Mouse (Mus musculus): ENCODE results near the gene Rab3b. TPM values are rescaled to one million over a fixed set of nuclear protein-coding genes. Genes with fewer than 3 reads are reported as not detected.

Gene Rab3b
- total RNA-seq, 2 experiments from 2014 or later, result 79.7 to 81.2 TPM

DNA sequence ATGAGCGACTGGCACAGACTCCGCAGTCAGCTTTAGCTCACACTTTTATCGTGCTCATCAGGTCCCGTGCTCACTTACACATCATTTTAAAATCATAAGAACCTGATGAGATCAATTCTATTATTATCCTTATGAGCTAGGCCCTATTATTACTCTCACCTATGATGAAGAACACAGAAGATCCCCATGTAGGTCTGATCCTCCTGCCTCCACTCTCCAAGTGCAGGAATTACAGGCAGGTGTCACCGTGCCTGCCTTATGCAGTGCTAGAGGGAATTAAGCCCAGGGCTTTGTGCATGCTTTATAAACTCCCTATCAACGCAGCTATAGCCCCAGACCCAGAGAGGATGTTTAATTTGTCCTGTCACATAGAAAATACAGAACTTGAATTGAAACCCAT, 84.2 kb downstream of the Rab3b start:
- no peak for TF ChIP-seq CTCF (IDR thresholded peaks at IDR 0.05)
- Histone ChIP-seq H3K27ac (no peak overlapping the region), H3K4me3 (no peak overlapping the region)
- intact Hi-C loops (cut with DNase I), result no loop called here
- DNase-seq (ENCODE audit: extremely low spot score in 1 of 2, low spot score in 2 of 2), result no peak

DNA sequence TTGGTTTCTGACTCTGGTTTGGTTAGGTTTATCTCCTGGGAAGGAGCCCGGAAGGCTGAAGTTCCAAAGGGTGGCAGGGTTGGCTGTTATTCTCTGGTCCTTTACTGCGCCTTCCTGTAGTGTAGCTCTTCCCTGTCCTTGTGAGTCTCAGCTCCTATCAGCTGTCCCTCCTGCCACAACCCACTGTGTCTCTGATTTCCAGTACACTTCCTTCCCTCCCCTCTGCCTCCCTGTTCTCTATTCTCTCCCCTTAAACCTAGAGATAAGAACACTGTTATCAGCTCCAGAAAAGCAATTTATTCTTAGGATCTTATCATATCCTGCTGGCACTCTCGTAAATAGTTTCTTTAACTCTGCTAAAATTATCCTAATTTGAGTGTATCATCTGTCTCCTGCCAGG, 90.7 kb downstream of the Rab3b start:
- intact Hi-C loops (cut with DNase I), result no loop called here
- no peak overlapping the region for H3K4me3 ChIP-seq
- DNase-seq (ENCODE audit: extremely low spot score in 1 of 2, low spot score in 2 of 2), result no peak
- H3K27ac ChIP-seq, result no peak overlapping the region
- no peak for TF ChIP-seq CTCF (IDR thresholded peaks at IDR 0.05)

DNA sequence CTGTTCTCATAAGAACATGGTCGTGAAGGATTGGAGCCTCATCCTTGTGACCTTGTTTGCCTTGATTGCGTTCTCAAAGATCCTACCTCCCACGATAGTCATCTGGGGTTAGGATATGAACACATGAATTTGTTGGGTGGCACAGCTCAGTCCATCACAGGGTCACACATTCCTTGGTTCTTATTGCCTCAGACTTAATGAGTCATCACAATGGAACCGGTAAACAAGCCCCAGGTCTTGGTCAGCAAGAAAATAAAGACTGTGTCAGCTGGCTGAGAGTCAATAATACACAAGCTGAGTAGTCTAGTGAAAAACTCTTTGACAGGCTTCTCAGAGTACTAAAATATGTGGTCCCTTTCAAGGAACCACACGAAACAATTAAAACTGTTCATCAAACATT, 92.2 kb downstream of the Rab3b start:
- intact Hi-C loops (cut with DNase I), result no loop called here
- Histone ChIP-seq H3K27ac (no peak overlapping the region), H3K4me3 (no peak overlapping the region)
- DNase-seq (ENCODE audit: extremely low spot score in 1 of 2, low spot score in 2 of 2), result no peak
- TF ChIP-seq CTCF (IDR thresholded peaks at IDR 0.05), result no peak

DNA sequence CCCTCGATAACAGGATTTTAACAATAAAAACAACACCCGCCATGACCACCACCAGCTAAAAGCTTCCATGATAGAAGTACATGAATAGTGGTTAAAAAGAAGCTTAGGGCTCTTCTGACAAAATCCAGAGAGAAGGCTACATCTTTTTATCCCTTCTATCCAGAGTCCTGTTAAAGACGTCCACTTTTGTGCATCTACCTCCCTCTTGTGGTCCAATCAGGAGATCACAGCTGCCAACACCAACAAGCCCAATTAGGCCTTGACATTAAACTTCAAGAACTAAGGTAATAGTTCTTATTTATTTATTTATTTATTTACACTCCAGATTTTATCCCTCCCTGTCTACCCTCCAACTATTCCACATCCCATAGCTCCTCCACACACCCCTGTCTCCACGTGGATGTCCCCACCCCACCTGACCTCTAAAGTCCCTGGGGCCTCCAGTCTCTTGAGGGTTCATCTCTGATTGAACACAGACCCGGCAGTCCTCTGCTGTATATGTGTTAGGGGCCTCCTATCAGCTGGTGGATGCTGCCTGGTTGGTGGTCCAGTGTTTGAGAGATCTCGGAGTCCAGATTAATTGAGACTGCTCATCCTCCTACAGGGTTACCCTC, 97.7 kb downstream of the Rab3b start:
- Histone ChIP-seq H3K27ac (no peak overlapping the region), H3K4me3 (no peak overlapping the region)
- peak; percentile 82 for TF ChIP-seq CTCF (IDR thresholded peaks at IDR 0.05)
- intact Hi-C loops (cut with DNase I), result loop anchor here (1.0 to 5.0 kb wide), 2 partner anchors 106 to 179 kb away; no protein-coding TSS in a partner anchor
- DNase-seq (ENCODE audit: extremely low spot score in 1 of 2, low spot score in 2 of 2), result peak; percentile 55 to 57

DNA sequence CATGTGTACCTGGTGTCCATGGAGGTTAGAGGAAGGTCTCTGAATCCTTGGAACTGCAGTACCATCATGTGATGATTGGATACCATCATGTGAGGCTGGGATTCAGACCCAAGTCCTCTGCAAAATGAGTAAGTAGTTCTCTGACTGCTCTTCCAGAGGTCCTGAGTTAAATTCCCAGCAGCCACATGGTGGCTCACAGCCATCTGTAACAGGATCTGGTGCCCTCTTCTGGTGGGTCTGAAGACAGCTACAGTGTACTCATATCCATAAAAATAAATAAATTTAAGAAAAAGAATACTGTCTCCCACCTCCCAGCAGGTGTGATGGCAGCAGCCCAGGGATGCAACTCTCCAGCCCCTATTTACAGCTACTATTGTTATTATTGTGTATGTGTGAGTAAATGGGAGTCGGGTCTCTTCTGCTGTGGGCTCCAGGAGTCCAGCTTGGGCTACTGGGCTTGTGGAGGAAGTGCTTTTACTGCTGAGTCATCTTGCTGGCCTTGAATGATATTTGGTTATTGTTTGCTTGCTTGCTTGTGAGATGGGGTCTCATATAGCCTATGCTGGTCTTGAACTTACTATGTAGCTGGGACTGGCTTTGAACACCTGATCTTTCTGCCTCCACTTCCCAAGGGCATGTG, 108.1 kb downstream of the Rab3b start:
- intact Hi-C loops (cut with DNase I), result no loop called here
- DNase-seq (ENCODE audit: extremely low spot score in 1 of 2, low spot score in 2 of 2), result no peak
- no peak overlapping the region for H3K27ac ChIP-seq
- no peak overlapping the region for H3K4me3 ChIP-seq
- TF ChIP-seq CTCF (IDR thresholded peaks at IDR 0.05), result peak; percentile 4; the same call in 1 of the 2 replicates

DNA sequence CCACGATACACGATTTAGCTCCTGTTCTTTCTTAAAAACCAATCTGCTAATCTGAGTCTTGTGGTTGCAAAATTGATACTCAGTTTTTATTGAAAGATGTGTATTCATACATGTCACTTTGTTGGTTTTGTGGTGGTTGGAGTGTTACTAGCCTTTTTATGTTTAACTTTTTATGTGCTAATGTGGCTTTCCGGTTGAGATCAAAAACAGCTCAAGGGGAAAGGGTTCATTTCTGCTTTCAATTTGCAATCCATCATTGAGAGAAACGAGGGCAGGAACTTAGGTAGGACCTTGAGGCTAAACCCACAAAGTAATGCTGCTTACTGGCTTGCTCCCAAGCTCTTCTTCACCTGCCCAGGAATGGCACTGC, 108.6 kb downstream of the Rab3b start:
- Histone ChIP-seq H3K27ac (no peak overlapping the region), H3K4me3 (no peak overlapping the region)
- intact Hi-C loops (cut with DNase I), result no loop called here
- no peak for DNase-seq (ENCODE audit: extremely low spot score in 1 of 2, low spot score in 2 of 2)
- no peak for TF ChIP-seq CTCF (IDR thresholded peaks at IDR 0.05)

DNA sequence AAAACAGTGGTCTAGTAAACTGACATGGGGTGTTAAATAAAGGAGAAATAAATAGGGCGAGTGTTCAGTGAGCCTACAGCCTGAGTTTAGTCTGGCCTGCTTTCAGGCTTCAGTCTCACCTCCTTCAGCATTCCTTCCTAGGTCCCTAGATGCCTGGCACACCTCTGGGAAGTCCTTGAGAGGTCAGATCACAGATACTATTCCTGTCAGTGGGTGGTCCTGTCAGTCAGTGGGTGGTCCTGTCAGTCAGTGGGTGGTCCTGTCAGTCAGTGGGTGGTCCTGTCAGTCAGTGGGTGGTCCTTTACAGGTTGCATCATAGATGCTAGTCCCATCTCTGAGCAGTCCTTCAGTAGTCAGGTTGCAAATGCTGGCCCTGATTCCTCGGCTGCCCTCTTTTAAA, 110.6 kb downstream of the Rab3b start:
- intact Hi-C loops (cut with DNase I), result no loop called here
- no peak overlapping the region for H3K27ac ChIP-seq
- no peak overlapping the region for H3K4me3 ChIP-seq
- DNase-seq (ENCODE audit: extremely low spot score in 1 of 2, low spot score in 2 of 2), result no peak
- no peak for TF ChIP-seq CTCF (IDR thresholded peaks at IDR 0.05)

DNA sequence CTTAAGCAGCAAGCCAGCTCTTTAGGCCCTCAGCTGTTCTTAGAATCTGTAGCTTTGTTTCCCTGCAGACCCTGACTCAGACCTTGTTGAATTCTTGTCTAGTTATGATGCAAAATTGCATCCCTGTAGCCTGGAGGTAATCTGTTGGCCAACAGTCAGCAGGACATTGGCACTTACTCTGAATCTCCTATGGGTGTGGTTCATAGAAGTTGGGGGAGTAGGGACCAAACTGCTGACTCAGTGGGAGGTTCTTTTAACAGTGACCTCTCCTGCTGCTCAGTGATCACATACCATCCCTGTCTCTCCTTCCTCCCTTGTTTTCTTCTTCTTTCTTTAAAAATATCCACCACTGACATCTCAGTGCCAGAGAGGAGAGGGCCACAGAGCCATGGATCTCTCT, 111.2 kb downstream of the Rab3b start:
- TF ChIP-seq CTCF (IDR thresholded peaks at IDR 0.05), result no peak
- no peak overlapping the region for H3K4me3 ChIP-seq
- intact Hi-C loops (cut with DNase I), result no loop called here
- H3K27ac ChIP-seq, result no peak overlapping the region
- no peak for DNase-seq (ENCODE audit: extremely low spot score in 1 of 2, low spot score in 2 of 2)

DNA sequence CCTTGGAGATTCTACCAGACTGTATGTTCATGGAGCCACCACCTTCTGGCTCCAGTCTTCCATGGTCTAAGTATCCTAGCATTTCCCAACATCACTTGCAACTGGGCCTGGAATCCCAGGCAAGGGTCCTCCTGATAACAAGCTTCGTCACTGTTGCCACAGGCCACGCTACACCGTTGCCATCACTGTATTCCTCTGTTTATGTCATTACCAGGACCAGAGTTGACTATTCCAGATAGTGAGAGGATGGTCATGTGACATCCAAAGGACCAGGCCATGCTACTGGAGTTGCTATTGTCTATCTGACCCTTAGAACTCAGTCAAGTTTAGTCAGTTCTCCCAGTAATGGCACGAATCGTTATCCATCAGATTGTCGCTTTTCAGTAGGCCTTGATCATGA, 111.7 kb downstream of the Rab3b start:
- H3K27ac ChIP-seq, result no peak overlapping the region
- DNase-seq (ENCODE audit: extremely low spot score in 1 of 2, low spot score in 2 of 2), result no peak
- H3K4me3 ChIP-seq, result no peak overlapping the region
- intact Hi-C loops (cut with DNase I), result no loop called here
- TF ChIP-seq CTCF (IDR thresholded peaks at IDR 0.05), result no peak

DNA sequence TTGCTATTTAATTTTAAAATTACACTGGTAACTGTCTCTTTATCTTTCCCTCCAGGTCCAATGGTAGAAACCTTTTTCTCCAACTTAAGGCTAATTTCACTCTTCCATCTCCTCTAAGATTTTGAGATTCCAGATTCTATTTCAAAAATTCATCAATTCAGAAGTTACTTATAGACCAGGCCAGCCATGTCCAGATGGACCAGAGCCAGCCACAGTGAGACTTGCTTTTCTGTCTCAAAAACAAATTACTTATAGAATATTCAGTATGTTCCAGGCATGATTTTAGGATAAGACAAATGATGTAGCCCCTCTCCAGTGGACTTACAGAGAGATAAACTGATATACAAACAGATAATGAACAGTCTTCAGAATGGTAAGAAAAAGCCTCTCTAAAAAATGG, 112.9 kb downstream of the Rab3b start:
- TF ChIP-seq CTCF (IDR thresholded peaks at IDR 0.05), result no peak
- Histone ChIP-seq H3K27ac (no peak overlapping the region), H3K4me3 (no peak overlapping the region)
- DNase-seq (ENCODE audit: extremely low spot score in 1 of 2, low spot score in 2 of 2), result no peak
- intact Hi-C loops (cut with DNase I), result no loop called here

Other genes with a start within 250 kb of the Rab3b start
- 1 to 10 TPM in 1 of 2 experiments, under 1 TPM in 1; 0.93 to 1.6 TPM for gene 3110021N24Rik, start 159.4 kb upstream of the Rab3b start, total RNA-seq (2021)
- 10 to 100 TPM; 66.4 to 78.5 TPM for gene Zfyve9, start 98.3 kb upstream of the Rab3b start, total RNA-seq (2021)
- 10 to 100 TPM; 88.9 to 97.3 TPM for gene Btf3l4, start 45.4 kb upstream of the Rab3b start, total RNA-seq (2021)
- gene Txndc12, start 44.5 kb upstream of the Rab3b start, total RNA-seq (2021), result 10 to 100 TPM; 35.4 to 40.2 TPM
- gene Kti12, start 31.3 kb upstream of the Rab3b start, total RNA-seq (2021), result 10 to 100 TPM; 17.6 to 20.3 TPM
- gene A730015C16Rik, start 30.4 kb upstream of the Rab3b start, total RNA-seq (2021), result not detected
- 100 to 1,000 TPM; 137 to 158 TPM for gene Nrd1, start 121.6 kb downstream of the Rab3b start, total RNA-seq (2021)

Measured in left cerebral cortex, adult 2 months (tissue).